ENCODE assay signal across 7 mouse cellular contexts in genomic region chrX:136172786-136173185, GRCm38 (mm10). TPM values are rescaled to one million over a fixed set of nuclear protein-coding genes. Genes with fewer than 3 reads are reported as not detected.
DNase-seq lines count a peak whose midpoint lies in the region; ATAC-seq and TF ChIP-seq lines count a peak whose summit lies in the region.

No protein-coding gene starts in this region.

- no peaks in the 10 kb centered on the region for H3K27me3 ChIP-seq in lung, embryonic 14.5 days (ENCODE audit: insufficient read depth, low read length)
- peaks cover 20% of the 10 kb centered on the region; the same call in 1 of the 2 replicates for H3K27me3 ChIP-seq in limb, embryonic 13.5 days
- H3K27me3 ChIP-seq in neural tube, embryonic 15.5 days (replicated peaks): no peaks in the 10 kb centered on the region

- peak overlapping the region; percentile 61 for H3K4me3 ChIP-seq in lung, embryonic 14.5 days (ENCODE audit: low read depth, low read length)
- peak overlapping the region; percentile 27 for H3K4me3 ChIP-seq in embryonic fibroblast, embryonic 13.5 days (ENCODE audit: insufficient read depth, low read length)
- peak overlapping the region; percentile 59 for H3K4me3 ChIP-seq in limb, embryonic 13.5 days
- peak overlapping the region; percentile 53 for H3K4me3 ChIP-seq in neural tube, embryonic 15.5 days (replicated peaks)

- H3K9ac ChIP-seq in lung, embryonic 14.5 days: peak overlapping the region; percentile 50
- peak overlapping the region; percentile 50 for H3K9ac ChIP-seq in limb, embryonic 13.5 days
- H3K9ac ChIP-seq in neural tube, embryonic 15.5 days (replicated peaks): no peak overlapping the region

- H3K9me3 ChIP-seq in lung, embryonic 14.5 days (ENCODE audit: low read depth, low read length): no peaks in the 10 kb centered on the region
- no peaks in the 10 kb centered on the region for H3K9me3 ChIP-seq in limb, embryonic 13.5 days
- no peaks in the 10 kb centered on the region for H3K9me3 ChIP-seq in neural tube, embryonic 15.5 days (replicated peaks)

- peak overlapping the region; percentile 58 for H3K4me2 ChIP-seq in lung, embryonic 14.5 days
- peak overlapping the region; percentile 63 for H3K4me2 ChIP-seq in limb, embryonic 13.5 days (replicated peaks)
- peak overlapping the region; percentile 54 for H3K4me2 ChIP-seq in neural tube, embryonic 15.5 days

- ATAC-seq in lung, embryonic 14.5 days (ENCODE audit: insufficient read depth): no peak
- ATAC-seq in limb, embryonic 13.5 days (ENCODE audit: low FRiP score, low read depth): no peak
- ATAC-seq in neural tube, embryonic 15.5 days (ENCODE audit: low FRiP score): no peak

- DNase-seq in lung, embryonic 14.5 days: peak; percentile 67
- DNase-seq in lung, postnatal 14 days: no peak
- no peak for DNase-seq in right cerebral cortex, postnatal 25 days
- DNase-seq in right cerebral cortex, adult 18-20 months: no peak

- no peak for TF ChIP-seq POLR2A in embryonic fibroblast, embryonic 13.5 days (IDR thresholded peaks at IDR 0.05; ENCODE audit: low read depth, low read length)

- H3K27ac ChIP-seq in lung, embryonic 14.5 days (ENCODE audit: low read depth): peak overlapping the region; percentile 81
- H3K27ac ChIP-seq in embryonic fibroblast, embryonic 13.5 days (ENCODE audit: insufficient read depth, low read length): peak overlapping the region; percentile 90
- H3K27ac ChIP-seq in limb, embryonic 13.5 days: no peak overlapping the region; the same call in 1 of the 2 replicates
- peak overlapping the region; percentile 87 for H3K27ac ChIP-seq in neural tube, embryonic 15.5 days (replicated peaks)

- no peak for TF ChIP-seq CTCF in lung, embryonic 14.5 days (IDR thresholded peaks at IDR 0.05; ENCODE audit: low read depth)
- TF ChIP-seq CTCF in embryonic fibroblast, embryonic 13.5 days (IDR thresholded peaks at IDR 0.05; ENCODE audit: borderline replicate concordance, insufficient read depth, low read length): no peak

- H3K4me1 ChIP-seq in lung, embryonic 14.5 days (ENCODE audit: insufficient read depth): no peaks in the 10 kb centered on the region
- H3K4me1 ChIP-seq in embryonic fibroblast, embryonic 13.5 days (ENCODE audit: control insufficient read depth, insufficient read depth, low read length): no peaks in the 10 kb centered on the region
- H3K4me1 ChIP-seq in limb, embryonic 13.5 days: peaks cover 3% of the 10 kb centered on the region; the same call in 1 of the 2 replicates
- no peaks in the 10 kb centered on the region for H3K4me1 ChIP-seq in neural tube, embryonic 15.5 days

- H3K36me3 ChIP-seq in lung, embryonic 14.5 days (ENCODE audit: insufficient read depth): 0 out of 2 replicates have a peak, but pooled peaks cover 7% of the 10 kb centered on the region
- H3K36me3 ChIP-seq in limb, embryonic 13.5 days: peaks cover 6% of the 10 kb centered on the region
- no peaks in the 10 kb centered on the region for H3K36me3 ChIP-seq in neural tube, embryonic 15.5 days

- 17% methylated on average over 10 of the region's 10 CpGs for WGBS in lung, embryonic 14.5 days
- 25% methylated on average over 10 of the region's 10 CpGs for WGBS in limb, embryonic 13.5 days
- 15% methylated on average over 10 of the region's 10 CpGs for WGBS in neural tube, embryonic 15.5 days

RNA-seq across cellular contexts. Expression of gene Tceal8, which starts 0.6 kb away (rescaled TPM):
- polyA plus RNA-seq in lung, embryonic 14.5 days (2014; fragmentation: Nextera tagmentation; extraction: Ambion mirVana): 193 and 206 TPM in 2 replicates
- polyA plus RNA-seq in embryonic fibroblast, embryonic 13.5 days (2011; ENCODE audit: insufficient read length, low read depth, missing spikeins): 291 and 306 TPM in 2 replicates
- polyA plus RNA-seq in limb, embryonic 13.5 days (2015; fragmentation: Nextera tagmentation; extraction: Ambion mirVana): 217 and 223 TPM in 2 replicates
- polyA plus RNA-seq in neural tube, embryonic 15.5 days (2015; fragmentation: Nextera tagmentation; extraction: Ambion mirVana): 118 and 126 TPM in 2 replicates

RNA-seq across cellular contexts. Expression of gene Tceal5, which starts 30.9 kb away (rescaled TPM):
- polyA plus RNA-seq in lung, embryonic 14.5 days (2014; fragmentation: Nextera tagmentation; extraction: Ambion mirVana): 1.1 and 1.6 TPM in 2 replicates
- 1.2 and 2.8 TPM in 2 replicates for polyA plus RNA-seq in embryonic fibroblast, embryonic 13.5 days (2011; ENCODE audit: insufficient read length, low read depth, missing spikeins)
- polyA plus RNA-seq in limb, embryonic 13.5 days (2015; fragmentation: Nextera tagmentation; extraction: Ambion mirVana): 13.1 and 14.0 TPM in 2 replicates
- polyA plus RNA-seq in neural tube, embryonic 15.5 days (2015; fragmentation: Nextera tagmentation; extraction: Ambion mirVana): 37.1 and 41.2 TPM in 2 replicates

RNA-seq across cellular contexts. Expression of gene Bex4, which starts 34.0 kb away (rescaled TPM):
- polyA plus RNA-seq in lung, embryonic 14.5 days (2014; fragmentation: Nextera tagmentation; extraction: Ambion mirVana): 128 and 138 TPM in 2 replicates
- 0.80 TPM in 1 of 2 replicates, not detected in the other for polyA plus RNA-seq in embryonic fibroblast, embryonic 13.5 days (2011; ENCODE audit: insufficient read length, low read depth, missing spikeins)
- 59.2 and 60.1 TPM in 2 replicates for polyA plus RNA-seq in limb, embryonic 13.5 days (2015; fragmentation: Nextera tagmentation; extraction: Ambion mirVana)
- 127 and 144 TPM in 2 replicates for polyA plus RNA-seq in neural tube, embryonic 15.5 days (2015; fragmentation: Nextera tagmentation; extraction: Ambion mirVana)

RNA-seq across cellular contexts. Expression of gene Tceal7, which starts 41.8 kb away (rescaled TPM):
- polyA plus RNA-seq in lung, embryonic 14.5 days (2014; fragmentation: Nextera tagmentation; extraction: Ambion mirVana): 0.20 and 0.51 TPM in 2 replicates
- not detected in 2 replicates for polyA plus RNA-seq in embryonic fibroblast, embryonic 13.5 days (2011; ENCODE audit: insufficient read length, low read depth, missing spikeins)
- polyA plus RNA-seq in limb, embryonic 13.5 days (2015; fragmentation: Nextera tagmentation; extraction: Ambion mirVana): 49.4 and 53.9 TPM in 2 replicates
- polyA plus RNA-seq in neural tube, embryonic 15.5 days (2015; fragmentation: Nextera tagmentation; extraction: Ambion mirVana): 11.2 and 20.3 TPM in 2 replicates

RNA-seq across cellular contexts. Expression of gene Bex1, which starts 42.5 kb away (rescaled TPM):
- 82.9 and 85.9 TPM in 2 replicates for polyA plus RNA-seq in lung, embryonic 14.5 days (2014; fragmentation: Nextera tagmentation; extraction: Ambion mirVana)
- 1.8 TPM in 1 of 2 replicates, not detected in the other for polyA plus RNA-seq in embryonic fibroblast, embryonic 13.5 days (2011; ENCODE audit: insufficient read length, low read depth, missing spikeins)
- polyA plus RNA-seq in limb, embryonic 13.5 days (2015; fragmentation: Nextera tagmentation; extraction: Ambion mirVana): 102 and 103 TPM in 2 replicates
- 267 and 283 TPM in 2 replicates for polyA plus RNA-seq in neural tube, embryonic 15.5 days (2015; fragmentation: Nextera tagmentation; extraction: Ambion mirVana)

Comparison
In these comparisons a context has a peak if more than half of its experiments do, and no peak if none do; other contexts are left out.
1. RNA of gene Bex4, which starts 34.0 kb away (polyA plus RNA-seq): 127 to 144 TPM in neural tube, embryonic 15.5 days, 128 to 138 TPM in lung, embryonic 14.5 days and 59.2 to 60.1 TPM in limb, embryonic 13.5 days; 0.80 TPM in embryonic fibroblast, embryonic 13.5 days; every median in the first group is over 10 times any median in the second.
2. Peak in every context shown above with its lines, with median percentiles within 50 percentile points of each other: H3K4me2 ChIP-seq and H3K4me3 ChIP-seq.